Mouse (Mus musculus): ENCODE measurements around the gene Ccdc171. TPM values are rescaled to one million over a fixed set of nuclear protein-coding genes. Genes with fewer than 3 reads are reported as not detected.

The Ccdc171 gene
- total RNA-seq, 1 experiment: 3.5 TPM

DNA sequence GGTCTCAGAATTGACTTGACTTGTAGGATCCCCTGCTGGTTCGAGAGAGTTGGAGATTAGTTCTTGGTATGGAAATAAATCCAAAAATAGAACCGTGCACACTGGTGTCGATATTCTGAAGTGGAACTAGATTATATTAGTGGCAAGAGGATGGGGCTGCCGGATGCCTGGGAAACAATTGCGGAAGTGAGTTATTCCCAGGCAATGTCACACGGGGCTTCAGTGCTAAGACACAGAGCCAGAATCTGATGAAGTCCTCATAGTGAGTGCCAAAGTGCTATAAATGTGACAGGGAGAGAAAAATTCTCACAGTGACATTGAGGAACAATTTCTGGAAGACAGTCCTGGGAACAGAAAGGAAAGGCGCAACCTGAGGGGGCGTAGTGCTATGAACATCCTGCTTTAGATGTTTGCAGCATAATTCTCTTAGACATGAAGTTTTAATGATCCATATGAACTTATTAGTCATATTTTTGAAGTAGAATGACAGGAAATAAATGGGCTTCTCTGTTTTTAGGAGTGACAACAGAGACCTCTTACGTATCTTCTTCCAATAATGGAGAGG, 376.8 kb downstream of the Ccdc171 start:
- no peak overlapping the region for H3K27ac ChIP-seq (ENCODE audit: insufficient read depth, low read depth, low read length, poor library complexity, severe bottlenecking)
- in situ Hi-C loops (cut with MboI; ENCODE audit: low sequenced_read_pairs in 2 of 2, unreplicated experiment in 2 of 2): no loop called here
- TF ChIP-seq CHD2 (IDR thresholded peaks at IDR 0.05; ENCODE audit: low read depth, low read length) (no peak), ZNF384 (IDR thresholded peaks at IDR 0.05; ENCODE audit: low read depth, low read length) (no peak), ZC3H11A (IDR thresholded peaks at IDR 0.05; ENCODE audit: borderline replicate concordance, low read depth, low read length) (no peak), HCFC1 (IDR thresholded peaks at IDR 0.05; ENCODE audit: borderline replicate concordance, insufficient read depth, low read length) (no peak), MAFK (IDR thresholded peaks at IDR 0.05; ENCODE audit: insufficient read depth, low read depth, low read length) (no peak)

More for the DNA sequence above, 376.8 kb downstream of the Ccdc171 start:
- Histone ChIP-seq H3K4me1 (ENCODE audit: control insufficient read depth in 2 of 2, insufficient read depth in 2 of 2, low read length in 2 of 2, poor library complexity in 1 of 2) (no peaks in the 10 kb centered on the region), H3K9ac (ENCODE audit: insufficient read depth, low read depth, low read length, poor library complexity, severe bottlenecking) (no peak overlapping the region), H3K36me3 (ENCODE audit: control insufficient read depth, insufficient read depth, low read length, poor library complexity, severe bottlenecking) (no peaks in the 10 kb centered on the region), H3K4me3 (ENCODE audit: insufficient read depth in 1 of 2, low read depth in 1 of 2, low read length in 2 of 2, poor library complexity in 1 of 2, severe bottlenecking in 1 of 2) (no peak overlapping the region), H3K9me3 (ENCODE audit: control insufficient read depth, insufficient read depth, low read depth, low read length) (no peaks in the 10 kb centered on the region)
- no peak for DNase-seq (ENCODE audit: low read depth, low spot score)

Other genes starting within 250 kb of the Ccdc171 start
- 65.6 and 76.2 TPM in 2 replicates for gene Ttc39b, start 201.3 kb upstream of the Ccdc171 start, total RNA-seq (2012; rRNA removed)
- gene Snapc3, start 107.8 kb upstream of the Ccdc171 start, total RNA-seq (2012; rRNA removed): 41.9 and 47.8 TPM in 2 replicates
- 86.0 and 90.5 TPM in 2 replicates for gene Psip1, start 39.1 kb upstream of the Ccdc171 start, total RNA-seq (2012; rRNA removed)